Mouse (Mus musculus) spleen, adult 18-20 months (tissue): ENCODE results near the gene Bcas2.

Experiments used
- DNase-seq, 2 experiments: peaks; one replicate each; pipeline ENCODE4 v3.0.0; 2022; ENCODE audit warnings: mixed read lengths in 2 of 2

The Bcas2 gene

DNA sequence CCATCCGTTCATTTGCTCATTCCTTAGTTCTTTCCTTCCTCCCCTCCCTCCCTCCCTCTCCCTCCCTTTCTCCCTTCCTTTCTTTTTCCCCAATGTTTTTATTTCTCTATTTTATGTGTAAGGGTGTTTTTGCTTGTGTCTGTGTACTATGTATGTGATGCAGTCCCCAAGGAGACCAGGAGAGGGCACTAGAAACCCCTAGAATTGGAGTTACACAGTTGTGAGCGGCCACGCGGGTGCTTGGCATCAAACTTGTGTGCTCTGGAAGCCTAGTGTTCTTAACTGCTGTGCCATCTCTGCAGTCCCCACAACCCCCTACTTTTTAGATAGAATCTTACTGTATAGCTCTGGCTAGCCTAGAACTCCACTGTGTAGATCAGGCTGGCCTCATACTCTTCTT lies 52.3 kb downstream of the Bcas2 start:
- no peak for DNase-seq

DNA sequence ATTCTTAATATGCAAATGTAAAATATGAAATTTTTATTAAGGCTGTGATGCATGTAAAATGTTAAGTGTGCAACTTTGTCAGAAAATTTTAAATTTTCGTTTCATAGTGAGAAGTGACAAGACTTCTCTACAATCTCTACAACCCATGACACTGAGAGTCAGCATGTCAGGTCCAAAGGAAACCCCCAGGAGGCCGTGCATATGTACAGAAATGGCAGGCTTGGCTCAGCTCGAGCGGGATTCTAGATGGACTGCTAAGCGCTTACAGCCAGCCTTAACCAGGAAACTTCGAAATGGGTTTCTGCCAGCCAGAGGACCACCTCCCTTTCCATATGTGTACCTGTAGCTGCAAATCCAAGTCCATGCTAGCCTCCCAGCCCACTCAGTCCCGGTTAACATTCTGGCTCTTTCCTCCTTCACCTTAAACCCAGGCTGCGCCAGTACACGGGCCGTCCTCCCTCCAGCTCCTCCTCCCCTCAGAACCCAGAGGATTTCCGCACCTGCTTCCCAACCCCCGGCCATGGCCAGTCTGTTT lies 52.8 kb downstream of the Bcas2 start:
- no peak for DNase-seq

DNA sequence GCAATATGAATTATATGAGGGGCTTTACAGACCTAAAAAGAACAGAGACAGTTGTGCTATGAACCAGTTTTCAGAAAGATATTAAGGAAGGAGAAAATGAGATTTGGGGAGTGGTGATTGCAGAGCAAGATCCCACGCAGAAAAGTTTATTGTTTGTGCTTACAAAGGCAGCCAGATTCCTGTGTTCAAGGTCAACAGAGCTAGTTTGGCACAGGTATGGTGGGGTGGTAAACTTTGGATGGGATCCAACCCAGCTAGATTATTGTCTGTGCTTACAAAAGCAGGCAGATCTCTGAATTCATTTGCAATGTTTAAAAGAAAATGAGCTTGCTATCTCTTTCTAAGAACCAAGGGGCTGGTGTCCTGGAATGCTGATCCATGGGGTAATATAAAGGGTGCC lies 56.3 kb downstream of the Bcas2 start:
- no peak for DNase-seq
